Mouse (Mus musculus): Measurements from ENCODE around the gene P2rx7. TPM values are rescaled to one million over a fixed set of nuclear protein-coding genes. Genes with fewer than 3 reads are reported as not detected.

Gene P2rx7
- polyA plus RNA-seq (2014; fragmentation: Illumina TruSeq; extraction: RNeasy Lipid Tissue Mini Kit (QIAGEN cat#74804); ENCODE audit: low replicate concordance), result 2.5 TPM

DNA sequence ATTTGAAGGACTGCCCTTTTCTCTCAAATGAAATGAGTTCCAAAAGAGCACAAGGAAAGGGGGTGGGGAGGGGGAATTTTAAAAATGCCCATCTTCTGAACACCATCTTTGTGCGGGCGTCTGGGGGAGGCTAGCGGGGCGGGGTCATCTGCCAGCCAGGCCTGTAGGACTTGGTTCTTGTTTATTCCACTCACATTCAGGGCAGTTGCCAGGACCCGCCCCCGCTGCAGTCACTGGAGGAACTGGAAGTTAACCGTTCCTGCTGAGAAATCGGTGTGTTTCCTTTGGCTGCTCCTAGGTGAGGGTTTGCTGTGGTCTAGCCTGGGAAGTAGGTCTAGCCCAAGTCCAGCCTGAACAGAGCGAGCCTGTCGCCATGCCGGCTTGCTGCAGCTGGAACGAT, at the start of gene P2rx7:
Gene P2rx7 (plus strand): TSS at position 211 of the 400 bp plus-strand sequence.

GRCm38 (mm10) chr5:122613908-122614732, 29.6 kb upstream of the P2rx7 start, which contains the start of gene Ift81:
Gene Ift81 (minus strand): TSS chr5:122614518.

DNA sequence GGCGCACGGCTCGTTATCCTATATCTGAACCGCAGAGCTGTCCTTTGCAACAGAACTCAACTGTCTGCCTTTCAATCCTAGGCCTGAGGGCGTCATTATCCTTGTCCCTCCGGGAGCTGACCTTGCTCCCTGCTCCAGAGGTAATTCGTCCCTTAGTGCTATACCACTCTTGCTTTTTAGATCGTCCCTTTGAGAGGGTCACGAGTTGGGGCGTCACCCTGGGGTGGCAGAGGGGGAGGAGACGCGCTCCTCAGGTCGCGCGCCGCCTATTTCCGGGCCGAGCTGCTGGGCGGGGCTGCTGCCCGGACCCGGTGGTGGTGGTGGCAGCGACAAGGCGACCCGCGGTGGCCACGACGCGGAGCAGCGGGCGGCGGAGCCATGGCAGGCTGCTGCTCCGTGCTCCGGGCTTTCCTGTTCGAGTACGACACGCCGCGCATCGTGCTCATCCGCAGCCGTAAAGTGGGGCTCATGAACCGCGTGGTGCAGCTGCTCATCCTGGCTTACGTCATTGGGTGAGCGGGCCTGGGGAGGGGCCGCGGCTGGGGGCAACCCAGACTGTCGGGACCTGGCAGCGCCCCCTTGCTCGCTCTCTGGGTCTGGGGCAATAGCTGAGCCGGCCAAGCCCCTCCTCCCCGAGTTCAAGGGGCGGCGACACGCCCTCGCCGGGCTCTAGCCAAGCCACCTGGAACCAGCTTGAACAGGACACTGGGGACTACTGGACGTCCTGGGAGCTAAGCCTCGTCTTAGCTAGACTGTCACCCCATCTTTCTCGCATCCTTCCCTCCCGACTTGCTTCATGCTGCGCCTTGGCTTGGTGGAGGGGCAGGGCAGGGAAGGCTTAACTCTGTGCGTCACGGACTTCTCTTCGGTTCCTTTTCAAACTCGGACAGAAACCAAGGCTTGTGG, 63.8 kb downstream of the P2rx7 start, which contains the start of gene P2rx4:
Gene P2rx4 (plus strand): TSS at position 269 of the 906 bp plus-strand sequence.

Other genes with a start within 250 kb of the P2rx7 start
- 2.6 TPM for gene Anapc7, start 222.2 kb upstream of the P2rx7 start, polyA plus RNA-seq (2014; fragmentation: Illumina TruSeq; extraction: RNeasy Lipid Tissue Mini Kit (QIAGEN cat#74804); ENCODE audit: low replicate concordance)
- 128 TPM for gene Atp2a2, start 141.7 kb upstream of the P2rx7 start, polyA plus RNA-seq (2014; fragmentation: Illumina TruSeq; extraction: RNeasy Lipid Tissue Mini Kit (QIAGEN cat#74804); ENCODE audit: low replicate concordance)
- 4.4 TPM for gene Ift81, start 29.4 kb upstream of the P2rx7 start, polyA plus RNA-seq (2014; fragmentation: Illumina TruSeq; extraction: RNeasy Lipid Tissue Mini Kit (QIAGEN cat#74804); ENCODE audit: low replicate concordance)
- gene P2rx4, start 63.6 kb downstream of the P2rx7 start, polyA plus RNA-seq (2014; fragmentation: Illumina TruSeq; extraction: RNeasy Lipid Tissue Mini Kit (QIAGEN cat#74804); ENCODE audit: low replicate concordance), result 9.6 TPM
- gene Camkk2, start 135.5 kb downstream of the P2rx7 start, polyA plus RNA-seq (2014; fragmentation: Illumina TruSeq; extraction: RNeasy Lipid Tissue Mini Kit (QIAGEN cat#74804); ENCODE audit: low replicate concordance), result 3.0 TPM
- gene Anapc5, start 177.4 kb downstream of the P2rx7 start, polyA plus RNA-seq (2014; fragmentation: Illumina TruSeq; extraction: RNeasy Lipid Tissue Mini Kit (QIAGEN cat#74804); ENCODE audit: low replicate concordance), result 97.0 TPM
- gene Rnf34, start 206.1 kb downstream of the P2rx7 start, polyA plus RNA-seq (2014; fragmentation: Illumina TruSeq; extraction: RNeasy Lipid Tissue Mini Kit (QIAGEN cat#74804); ENCODE audit: low replicate concordance), result 7.6 TPM

All from small intestine, adult 10 weeks (tissue).